Comparison of ENCODE assay signal across 9 mouse cellular contexts in the genomic region with DNA sequence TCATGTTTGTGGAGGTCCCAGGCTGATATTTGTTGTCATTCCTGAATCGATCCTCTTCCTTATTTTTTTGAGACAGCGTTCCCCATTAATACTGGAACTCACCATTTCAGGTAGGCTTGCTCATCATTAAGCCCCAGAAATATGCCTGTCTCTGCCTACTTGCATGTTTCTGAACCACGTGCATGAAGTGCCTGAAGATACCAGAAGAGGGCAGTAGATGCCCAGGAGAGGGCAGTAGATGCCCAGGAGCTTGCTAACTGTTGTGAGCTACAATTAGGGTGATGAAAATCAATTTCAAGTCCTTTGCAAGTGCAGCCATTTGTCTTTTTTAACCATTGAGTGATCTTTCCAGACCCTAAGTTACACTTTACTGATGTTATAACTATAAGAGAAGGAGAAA.
DNase-seq lines count a peak whose midpoint lies in the region; ATAC-seq and TF ChIP-seq lines count a peak whose summit lies in the region.
"Had no signal": no experiment of that assay in that cellular context is flagged by ENCODE, and none has a peak within 500 bp of the region (broad histone marks: within the 10 kb centered on the region; RNA-seq: fewer than 3 reads in every experiment).

No protein-coding gene starts in this region.

- H3K4me1 ChIP-seq in hindbrain, postnatal 0 days (ENCODE audit: insufficient read depth, low read length) = no peaks in the 10 kb centered on the region
- no peaks in the 10 kb centered on the region for H3K4me1 ChIP-seq in hindbrain, embryonic 12.5 days

- H3K36me3 ChIP-seq in hindbrain, postnatal 0 days (ENCODE audit: insufficient read depth, low read length) = no peaks in the 10 kb centered on the region
- no peaks in the 10 kb centered on the region for H3K36me3 ChIP-seq in hindbrain, embryonic 12.5 days

- no peaks in the 10 kb centered on the region for H3K9me3 ChIP-seq in hindbrain, postnatal 0 days (ENCODE audit: low read length)
- no peaks in the 10 kb centered on the region for H3K9me3 ChIP-seq in hindbrain, embryonic 12.5 days (replicated peaks)

- H3K27ac ChIP-seq in hindbrain, postnatal 0 days = no peak overlapping the region
- no peak overlapping the region for H3K27ac ChIP-seq in hindbrain, embryonic 12.5 days

- no peak for ATAC-seq in hindbrain, postnatal 0 days
- ATAC-seq in hindbrain, embryonic 12.5 days (ENCODE audit: low FRiP score) = no peak

- H3K9ac ChIP-seq in hindbrain, postnatal 0 days (replicated peaks; ENCODE audit: low read length) = no peak overlapping the region
- no peak overlapping the region for H3K9ac ChIP-seq in hindbrain, embryonic 12.5 days

- no peaks in the 10 kb centered on the region for H3K27me3 ChIP-seq in hindbrain, postnatal 0 days (ENCODE audit: insufficient read depth, low read length)
- H3K27me3 ChIP-seq in hindbrain, embryonic 12.5 days = no peaks in the 10 kb centered on the region

- H3K4me2 ChIP-seq in hindbrain, postnatal 0 days (ENCODE audit: low read depth, low read length) = no peak overlapping the region
- H3K4me2 ChIP-seq in hindbrain, embryonic 12.5 days (replicated peaks) = no peak overlapping the region

- WGBS in hindbrain, postnatal 0 days = 75% methylated on average over 3 of the region's 3 CpGs
- WGBS in hindbrain, embryonic 12.5 days = 76% methylated on average over 3 of the region's 3 CpGs

- peak; percentile 56 for TF ChIP-seq CTCF in hindbrain, postnatal 0 days (IDR thresholded peaks at IDR 0.05; ENCODE audit: low read depth)

- no peak overlapping the region for H3K4me3 ChIP-seq in hindbrain, postnatal 0 days (ENCODE audit: low read length)
- no peak overlapping the region for H3K4me3 ChIP-seq in hindbrain, embryonic 12.5 days

- DNase-seq in hindbrain, postnatal 0 days (ENCODE audit: low spot score) = no peak
- peak; percentile 7 for DNase-seq in thymus, postnatal 4 days
- DNase-seq in thymus, postnatal 36 days = no peak
- peak; percentile 35 for DNase-seq in embryo, embryonic 10.5 days (ENCODE audit: low spot score)
- DNase-seq in spleen, postnatal 4 days (ENCODE audit: low spot score in 2 of 2) = no peak
- DNase-seq in urinary bladder, postnatal 4 days (ENCODE audit: low spot score in 2 of 2) = no peak
- DNase-seq: heart, postnatal 4 days; spleen, adult 18-20 months had no signal

Comparison
In these comparisons a context has a peak if more than half of its experiments do, and no peak if none do; other contexts are left out.
1. DNase-seq: peak in thymus, postnatal 4 days (single experiment) and embryo, embryonic 10.5 days (single experiment); none in hindbrain, postnatal 0 days (single experiment), thymus, postnatal 36 days (0 of 2), spleen, postnatal 4 days (0 of 2) and urinary bladder, postnatal 4 days (0 of 2).